Mouse (Mus musculus): ENCODE data around the gene Xpc. TPM values are rescaled to one million over a fixed set of nuclear protein-coding genes. Genes with fewer than 3 reads are reported as not detected.

The Xpc gene
- polyA plus RNA-seq, 1 experiment, result 4.5 TPM

DNA sequence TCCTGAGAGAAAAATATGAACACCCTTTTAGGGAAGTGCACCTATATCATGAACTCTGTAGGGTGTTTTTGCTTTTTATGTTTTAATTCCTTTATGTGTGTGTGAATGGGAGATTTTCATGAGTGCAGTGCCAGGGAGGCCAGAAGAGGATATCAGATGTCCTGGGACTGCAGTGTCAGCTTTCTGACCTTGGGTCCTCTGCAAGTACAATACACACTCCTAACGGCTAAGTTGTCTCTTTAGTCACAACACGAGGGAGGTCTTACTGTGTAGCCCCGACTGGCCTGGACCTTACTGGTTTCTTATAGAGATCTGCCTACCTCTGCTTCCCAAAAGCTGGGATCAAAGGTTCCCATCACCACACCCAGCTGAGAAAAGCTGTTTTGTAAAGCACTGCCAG lies 37.0 kb upstream of the Xpc start:
- Histone ChIP-seq H3K4me3 (ENCODE audit: insufficient read depth, poor library complexity, severe bottlenecking) (no peak overlapping the region), H3K79me2 (ENCODE audit: control insufficient read depth, insufficient read depth) (no peaks in the 10 kb centered on the region), H3K36me3 (ENCODE audit: control insufficient read depth, insufficient read depth) (no peaks in the 10 kb centered on the region), H3ac (ENCODE audit: control insufficient read depth, insufficient read length, low read depth) (no peak overlapping the region), H3K27me3 (ENCODE audit: control insufficient read depth, insufficient read depth, insufficient read length) (no peaks in the 10 kb centered on the region), H3K79me3 (ENCODE audit: low read depth) (no peaks in the 10 kb centered on the region)
- no peak for TF ChIP-seq MYOD1 (IDR thresholded peaks at IDR 0.05; ENCODE audit: control insufficient read depth, insufficient read length, low read depth)
- no peak for TF ChIP-seq CTCF (IDR thresholded peaks at IDR 0.05; ENCODE audit: control insufficient read depth, insufficient read depth, insufficient read length)
- TF ChIP-seq USF1 (IDR thresholded peaks at IDR 0.05; ENCODE audit: low read depth), result no peak
- no peak for TF ChIP-seq MYOG (IDR thresholded peaks at IDR 0.05; ENCODE audit: control insufficient read depth, extremely low read depth, insufficient read length)
- no peak for TF ChIP-seq FOSL1 (IDR thresholded peaks at IDR 0.05; ENCODE audit: insufficient read depth, low read length, poor library complexity, severe bottlenecking)
- no peak for TF ChIP-seq MAX (IDR thresholded peaks at IDR 0.05)
- no peak for TF ChIP-seq CEBPB (IDR thresholded peaks at IDR 0.05; ENCODE audit: low read depth)

DNA sequence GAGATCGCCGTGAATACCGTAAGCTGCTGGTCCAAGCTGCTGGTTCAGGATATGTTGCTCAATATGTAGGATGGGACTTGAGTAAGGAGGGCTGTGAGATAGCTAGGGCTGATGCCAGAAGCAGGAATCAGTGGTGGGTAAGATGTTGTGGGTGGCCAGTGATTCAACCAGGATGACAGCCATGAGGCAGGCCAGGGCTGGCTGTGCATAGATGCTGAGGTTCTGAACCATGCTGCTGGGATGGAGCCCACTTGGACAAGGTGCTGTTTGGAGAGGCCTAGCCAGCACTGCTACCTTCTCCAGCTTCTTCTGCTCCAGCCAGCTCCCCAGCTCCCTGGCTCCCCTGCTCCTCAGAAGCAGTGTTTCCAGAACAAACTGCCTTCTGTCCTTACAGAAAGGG lies 36.0 kb upstream of the Xpc start:
- Histone ChIP-seq H3K79me3 (ENCODE audit: low read depth) (no peaks in the 10 kb centered on the region), H3K27me3 (ENCODE audit: control insufficient read depth, insufficient read depth, insufficient read length) (no peaks in the 10 kb centered on the region), H3K36me3 (ENCODE audit: control insufficient read depth, insufficient read depth) (no peaks in the 10 kb centered on the region), H3K4me3 (ENCODE audit: insufficient read depth, poor library complexity, severe bottlenecking) (no peak overlapping the region), H3ac (ENCODE audit: control insufficient read depth, insufficient read length, low read depth) (no peak overlapping the region), H3K79me2 (ENCODE audit: control insufficient read depth, insufficient read depth) (no peaks in the 10 kb centered on the region)
- TF ChIP-seq USF1 (IDR thresholded peaks at IDR 0.05; ENCODE audit: low read depth) (no peak), MYOD1 (IDR thresholded peaks at IDR 0.05; ENCODE audit: control insufficient read depth, insufficient read length, low read depth) (no peak), MYOG (IDR thresholded peaks at IDR 0.05; ENCODE audit: control insufficient read depth, extremely low read depth, insufficient read length) (no peak)

DNA sequence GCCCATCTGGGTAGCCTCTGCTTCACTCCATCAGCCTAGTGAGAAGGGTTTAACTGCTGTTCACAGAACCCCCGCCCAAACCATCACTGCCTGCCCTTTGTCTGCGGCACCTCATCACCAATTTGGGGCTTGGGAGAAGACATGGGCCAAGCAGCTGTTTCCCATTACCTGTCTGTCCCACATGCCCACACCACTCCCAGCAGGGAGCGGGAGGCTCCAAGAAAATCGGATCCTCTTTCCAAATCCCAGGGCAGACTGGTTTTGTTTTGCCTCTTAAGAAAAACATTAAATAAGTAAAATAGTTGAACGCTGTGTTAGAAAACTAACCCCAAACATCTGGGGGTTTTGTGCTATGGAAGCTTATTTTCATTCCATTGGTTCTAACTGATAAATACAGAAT lies 33.9 kb upstream of the Xpc start:
- Histone ChIP-seq H3K36me3 (ENCODE audit: control insufficient read depth, insufficient read depth) (no peaks in the 10 kb centered on the region), H3ac (ENCODE audit: control insufficient read depth, insufficient read length, low read depth) (no peak overlapping the region), H3K27me3 (ENCODE audit: control insufficient read depth, insufficient read depth, insufficient read length) (no peaks in the 10 kb centered on the region), H3K4me3 (ENCODE audit: insufficient read depth, poor library complexity, severe bottlenecking) (no peak overlapping the region), H3K79me2 (ENCODE audit: control insufficient read depth, insufficient read depth) (no peaks in the 10 kb centered on the region), H3K79me3 (ENCODE audit: low read depth) (no peaks in the 10 kb centered on the region)
- TF ChIP-seq CEBPB (IDR thresholded peaks at IDR 0.05; ENCODE audit: low read depth), result no peak
- no peak for TF ChIP-seq USF1 (IDR thresholded peaks at IDR 0.05; ENCODE audit: low read depth)
- no peak for TF ChIP-seq FOSL1 (IDR thresholded peaks at IDR 0.05; ENCODE audit: insufficient read depth, low read length, poor library complexity, severe bottlenecking)
- TF ChIP-seq CTCF (IDR thresholded peaks at IDR 0.05; ENCODE audit: control insufficient read depth, insufficient read depth, insufficient read length), result no peak
- no peak for TF ChIP-seq MAX (IDR thresholded peaks at IDR 0.05)
- TF ChIP-seq MYOD1 (IDR thresholded peaks at IDR 0.05; ENCODE audit: control insufficient read depth, insufficient read length, low read depth), result no peak
- TF ChIP-seq MYOG (IDR thresholded peaks at IDR 0.05; ENCODE audit: control insufficient read depth, extremely low read depth, insufficient read length), result no peak

DNA sequence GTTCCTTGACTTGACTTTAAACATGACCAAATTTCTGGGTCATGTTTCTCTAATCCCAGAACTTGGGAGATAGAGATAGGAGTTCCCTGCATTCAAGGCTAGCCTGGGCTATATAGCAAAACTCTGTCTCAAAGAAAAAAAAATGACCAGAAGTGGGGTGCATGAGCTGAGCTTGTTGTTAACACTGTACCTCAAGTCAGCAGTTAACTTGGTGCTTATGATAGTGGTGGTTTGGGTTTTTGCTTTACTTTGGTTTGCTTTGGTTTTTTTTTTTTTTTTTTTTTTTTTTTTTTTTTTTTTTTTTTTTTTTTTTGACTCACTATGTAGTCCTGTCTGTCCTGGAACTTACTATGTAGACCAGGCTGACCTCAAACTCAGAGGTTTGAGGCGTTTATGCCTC lies 31.6 kb upstream of the Xpc start:
- Histone ChIP-seq H3ac (ENCODE audit: control insufficient read depth, insufficient read length, low read depth) (no peak overlapping the region), H3K79me2 (ENCODE audit: control insufficient read depth, insufficient read depth) (no peaks in the 10 kb centered on the region), H3K79me3 (ENCODE audit: low read depth) (no peaks in the 10 kb centered on the region), H3K36me3 (ENCODE audit: control insufficient read depth, insufficient read depth) (no peaks in the 10 kb centered on the region), H3K27me3 (ENCODE audit: control insufficient read depth, insufficient read depth, insufficient read length) (no peaks in the 10 kb centered on the region), H3K4me3 (ENCODE audit: insufficient read depth, poor library complexity, severe bottlenecking) (no peak overlapping the region)
- TF ChIP-seq USF1 (IDR thresholded peaks at IDR 0.05; ENCODE audit: low read depth) (no peak), MAX (IDR thresholded peaks at IDR 0.05) (no peak), CEBPB (IDR thresholded peaks at IDR 0.05; ENCODE audit: low read depth) (no peak), MYOG (IDR thresholded peaks at IDR 0.05; ENCODE audit: control insufficient read depth, extremely low read depth, insufficient read length) (no peak), FOSL1 (IDR thresholded peaks at IDR 0.05; ENCODE audit: insufficient read depth, low read length, poor library complexity, severe bottlenecking) (no peak), CTCF (IDR thresholded peaks at IDR 0.05; ENCODE audit: control insufficient read depth, insufficient read depth, insufficient read length) (no peak)

DNA sequence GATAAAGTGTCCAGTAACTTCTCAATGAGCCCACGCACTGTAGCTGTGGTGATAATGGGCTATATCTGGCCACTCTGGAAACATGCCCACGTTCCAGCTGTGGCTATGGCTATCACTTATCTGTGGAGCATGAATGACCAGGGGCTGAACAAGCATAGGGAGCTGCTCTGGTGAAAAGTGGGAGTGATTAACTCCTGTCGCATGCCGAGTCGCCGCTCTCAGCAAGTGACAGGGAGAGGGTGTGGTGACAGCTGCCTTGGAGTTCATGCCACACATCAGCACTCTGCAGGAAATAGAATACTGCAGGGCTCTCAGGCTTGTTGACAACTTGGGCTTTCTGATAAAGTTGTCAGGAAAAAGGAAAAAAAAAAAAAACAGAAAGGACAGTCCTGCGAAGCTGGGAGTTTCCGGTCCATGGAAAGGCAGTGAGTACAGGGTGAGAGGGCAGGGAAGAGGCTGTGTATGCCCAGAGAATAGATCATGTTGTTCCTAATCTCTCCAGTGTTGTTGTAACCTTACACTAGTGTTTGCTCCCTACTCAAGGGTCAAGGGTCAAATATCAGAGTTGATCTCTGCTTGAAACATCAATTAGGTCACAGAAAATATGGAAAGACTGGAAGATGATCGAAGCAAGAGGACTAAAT lies 30.7 kb upstream of the Xpc start:
- Histone ChIP-seq H3K79me3 (ENCODE audit: low read depth) (no peaks in the 10 kb centered on the region), H3ac (ENCODE audit: control insufficient read depth, insufficient read length, low read depth) (no peak overlapping the region), H3K36me3 (ENCODE audit: control insufficient read depth, insufficient read depth) (no peaks in the 10 kb centered on the region), H3K79me2 (ENCODE audit: control insufficient read depth, insufficient read depth) (no peaks in the 10 kb centered on the region), H3K27me3 (ENCODE audit: control insufficient read depth, insufficient read depth, insufficient read length) (no peaks in the 10 kb centered on the region), H3K4me3 (ENCODE audit: insufficient read depth, poor library complexity, severe bottlenecking) (no peak overlapping the region)
- TF ChIP-seq USF1 (IDR thresholded peaks at IDR 0.05; ENCODE audit: low read depth) (no peak), MYOG (IDR thresholded peaks at IDR 0.05; ENCODE audit: control insufficient read depth, extremely low read depth, insufficient read length) (no peak), MYOD1 (IDR thresholded peaks at IDR 0.05; ENCODE audit: control insufficient read depth, insufficient read length, low read depth) (no peak)

DNA sequence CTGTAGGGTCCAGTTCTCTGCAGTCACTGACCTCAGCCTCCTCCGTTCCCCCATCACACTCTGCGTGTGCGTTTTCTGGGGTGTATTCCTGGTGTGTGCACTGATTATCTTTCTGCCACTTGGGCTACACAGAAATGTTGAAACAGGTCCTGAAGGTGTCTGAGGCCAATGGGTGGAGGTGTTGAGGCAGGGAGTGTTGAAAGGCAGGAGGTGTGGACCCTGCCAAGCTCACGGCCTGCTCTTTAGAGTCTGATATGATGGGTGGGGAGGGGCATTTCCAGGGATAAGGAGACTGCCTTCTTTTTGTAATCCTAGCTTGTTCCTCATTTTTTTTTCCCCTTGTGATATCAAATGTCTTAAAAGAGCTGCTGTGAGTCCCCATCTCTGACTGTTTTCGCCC lies 27.4 kb upstream of the Xpc start:
- H3K36me3 ChIP-seq (ENCODE audit: control insufficient read depth, insufficient read depth), result no peaks in the 10 kb centered on the region
- H3K4me3 ChIP-seq (ENCODE audit: insufficient read depth, poor library complexity, severe bottlenecking), result no peak overlapping the region
- no peak for TF ChIP-seq MAX (IDR thresholded peaks at IDR 0.05)
- H3K27me3 ChIP-seq (ENCODE audit: control insufficient read depth, insufficient read depth, insufficient read length), result no peaks in the 10 kb centered on the region
- no peak overlapping the region for H3ac ChIP-seq (ENCODE audit: control insufficient read depth, insufficient read length, low read depth)
- no peaks in the 10 kb centered on the region for H3K79me3 ChIP-seq (ENCODE audit: low read depth)
- H3K79me2 ChIP-seq (ENCODE audit: control insufficient read depth, insufficient read depth), result no peaks in the 10 kb centered on the region

Measured in C2C12 (cell line).